Mouse (Mus musculus) layer of hippocampus, postnatal 10 days (tissue): ENCODE measurements around the gene Gm10645. TPM values are rescaled to one million over a fixed set of nuclear protein-coding genes. Genes with fewer than 3 reads are reported as not detected.

Source experiments
- DNase-seq, 2 experiments: peaks; one replicate each; pipeline ENCODE4 v3.0.0; 2021; ENCODE audit warnings: low spot score in 2 of 2
- total RNA-seq, 2 experiments: library from RNA; stranded (reverse); gene quantifications; 2 replicates each; pipeline ENCODE4 v1.2.3; 2021

Gm10645 gene
- total RNA-seq, 2 experiments from 2014 or later, result 1.4 to 1.7 TPM

- no peak for DNase-seq
These were observed 3.7 kb upstream of the Gm10645 start for GRCm38 (mm10) chr8:83169709-83170108.

GRCm38 (mm10) chr8:83169127-83169526 lies 3.2 kb upstream of the Gm10645 start:
- DNase-seq, result no peak

DNA sequence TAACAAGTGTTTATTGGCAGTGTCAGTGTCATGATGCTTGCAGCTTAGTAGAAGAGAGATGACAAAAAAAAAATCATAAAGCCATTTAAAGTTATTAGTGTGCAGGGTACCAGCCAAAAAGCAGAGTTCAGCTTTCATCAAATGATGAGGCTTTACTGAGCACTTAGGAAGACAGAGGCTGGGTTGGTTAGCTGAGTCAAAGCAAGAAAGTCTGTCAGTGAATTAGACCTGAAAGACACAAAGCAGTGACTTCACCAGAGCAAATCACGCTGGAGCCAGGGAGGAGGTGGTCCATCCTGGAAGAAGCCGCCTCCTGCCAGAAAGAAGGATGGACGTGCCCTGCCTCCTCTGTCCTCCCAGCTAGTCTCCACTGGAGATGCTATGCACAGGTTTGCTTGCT lies 2.0 kb upstream of the Gm10645 start:
- no peak for DNase-seq

GRCm38 (mm10) chr8:83165235-83165930 lies 587 bp downstream of the Gm10645 start, which contains the start of gene Tbc1d9:
TSS of gene Tbc1d9 (plus strand) at chr8:83165352.
- DNase-seq, result peak; percentile 67 to 77

GRCm38 (mm10) chr8:83160613-83161012 lies 5.4 kb downstream of the Gm10645 start:
- DNase-seq, result no peak

GRCm38 (mm10) chr8:83159615-83160014 lies 6.4 kb downstream of the Gm10645 start:
- DNase-seq, result no peak

GRCm38 (mm10) chr8:83158971-83159370 lies 7.0 kb downstream of the Gm10645 start:
- no peak for DNase-seq

GRCm38 (mm10) chr8:83155110-83155509 lies 10.9 kb downstream of the Gm10645 start:
- DNase-seq, result no peak

- DNase-seq, result no peak
These were observed 13.5 kb downstream of the Gm10645 start for GRCm38 (mm10) chr8:83152470-83152869.

- DNase-seq, result no peak
These were observed 13.9 kb downstream of the Gm10645 start for GRCm38 (mm10) chr8:83152055-83152454.

DNA sequence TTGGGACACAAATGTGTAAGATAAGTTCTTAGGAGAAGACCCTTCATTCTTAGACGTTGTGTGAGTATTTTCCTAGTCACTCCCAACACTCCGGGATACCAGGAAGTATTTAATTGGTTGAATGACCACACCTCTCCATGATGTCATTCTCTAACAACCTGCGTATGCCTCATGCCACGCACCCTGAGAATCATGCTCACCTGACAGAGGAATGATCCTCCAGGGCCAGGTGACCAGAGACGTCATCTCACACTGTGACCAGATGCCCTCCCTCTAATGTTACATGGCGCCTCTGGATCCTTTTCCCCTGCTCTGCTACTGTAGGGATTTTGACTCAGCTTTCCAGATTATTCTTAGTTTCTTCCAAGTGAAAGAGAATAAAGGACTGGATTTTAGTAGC lies 16.8 kb downstream of the Gm10645 start:
- DNase-seq, result no peak

DNA sequence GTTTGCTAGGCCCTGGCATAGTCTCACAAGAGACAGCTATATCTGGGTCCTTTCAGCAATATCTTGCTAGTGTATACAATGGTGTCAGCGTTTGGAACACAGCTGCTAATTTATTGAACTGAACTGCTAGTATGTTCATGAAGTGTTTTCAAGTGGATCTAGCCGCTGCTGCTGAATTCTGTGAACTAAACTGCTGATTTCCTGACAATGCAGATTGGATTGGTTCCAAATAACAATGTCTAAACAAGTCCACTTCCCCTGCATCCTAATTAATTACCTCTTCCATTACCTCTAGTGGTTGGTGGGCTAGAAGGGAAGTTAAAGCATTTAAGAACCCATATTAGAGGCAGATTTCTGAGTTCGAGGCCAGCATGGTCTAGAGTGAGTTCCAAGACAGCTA lies 20.5 kb downstream of the Gm10645 start:
- no peak for DNase-seq

GRCm38 (mm10) chr8:83144601-83145000 lies 21.4 kb downstream of the Gm10645 start:
- DNase-seq, result no peak

DNA sequence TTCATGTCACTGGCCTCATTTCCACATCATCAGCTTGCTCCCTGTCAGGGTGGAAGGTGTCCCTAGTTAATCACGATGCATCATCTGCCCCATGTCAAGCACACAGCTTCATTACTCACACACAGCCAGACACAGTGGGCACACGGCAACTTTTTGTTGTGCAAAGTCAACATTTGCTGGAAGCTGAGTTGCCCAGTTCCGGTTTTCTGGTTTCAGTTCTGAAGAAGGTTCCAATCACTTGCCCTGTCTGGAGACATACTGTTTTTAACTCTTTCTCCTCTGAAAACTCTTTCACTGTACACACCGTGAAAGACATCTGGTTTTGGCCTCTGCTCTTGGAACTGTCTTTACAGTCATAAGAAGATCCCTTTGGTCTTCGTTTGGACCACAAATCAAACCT lies 24.6 kb downstream of the Gm10645 start:
- DNase-seq, result no peak

GRCm38 (mm10) chr8:83140701-83141111 lies 25.3 kb downstream of the Gm10645 start:
- no peak for DNase-seq

DNA sequence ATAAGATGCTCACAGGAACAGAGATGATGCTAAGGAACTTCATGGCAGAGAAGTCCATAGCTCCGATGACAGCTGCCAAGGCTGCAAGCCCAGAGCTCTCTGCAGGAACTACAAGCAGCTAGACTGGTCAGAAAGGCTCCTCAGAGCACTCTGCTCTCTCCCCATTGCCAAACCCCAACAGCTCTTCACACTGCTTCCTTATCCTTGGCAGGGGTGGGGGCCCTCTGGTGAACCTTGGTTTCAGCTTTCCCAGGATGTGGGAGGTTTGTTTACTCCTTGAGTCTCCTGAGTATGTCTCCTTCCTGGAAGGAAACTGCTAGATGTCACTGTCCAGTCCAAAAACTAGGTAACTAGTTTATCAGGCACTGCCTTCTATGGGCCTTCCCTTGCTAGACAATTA lies 25.9 kb downstream of the Gm10645 start:
- DNase-seq, result no peak

GRCm38 (mm10) chr8:83135086-83135485 lies 30.9 kb downstream of the Gm10645 start:
- no peak for DNase-seq

Other genes with a start within 250 kb of the Gm10645 start
- 100 to 1,000 TPM in 1 of 2 experiments, 10 to 100 TPM in 1; 95.9 to 103 TPM for gene Tbc1d9, start 818 bp downstream of the Gm10645 start, total RNA-seq
- gene Ucp1, start 124.2 kb upstream of the Gm10645 start, total RNA-seq, result not detected
- 10 to 100 TPM; 15.1 to 16.0 TPM for gene Elmod2, start 166.3 kb upstream of the Gm10645 start, total RNA-seq
- not detected for gene Mgat4d, start 182.3 kb upstream of the Gm10645 start, total RNA-seq
- gene Clgn, start 223.7 kb upstream of the Gm10645 start, total RNA-seq, result 10 to 100 TPM; 10.6 TPM